Mouse (Mus musculus): Measurements from ENCODE around the gene Spats1.
"Not testable (repeated sequence)": the region's sequence is repeated elsewhere in the genome, so short reads cannot be mapped to it uniquely, and the experiment has no call there.

DNA sequence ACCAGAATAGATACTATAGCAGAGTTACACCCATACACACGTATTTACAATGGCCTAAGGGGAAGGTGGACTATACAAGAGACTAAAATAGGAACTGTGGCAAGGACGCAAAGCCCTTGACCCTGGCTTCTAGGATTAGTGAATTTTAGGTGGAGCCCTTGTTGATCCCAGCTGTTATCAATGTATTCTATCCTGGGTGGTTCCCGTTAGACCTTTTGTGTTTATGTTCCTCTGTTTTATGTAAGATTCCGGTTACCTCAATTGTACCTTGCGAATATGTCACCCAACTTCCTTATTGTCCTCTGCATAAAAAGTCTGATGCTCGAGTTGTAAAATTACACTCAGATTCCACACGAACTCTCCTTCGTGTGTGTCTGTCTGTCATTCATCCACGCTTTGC is 19.4 kb downstream of the Spats1 start:
- not testable (repeated sequence) for TF ChIP-seq CTCF (IDR thresholded peaks at IDR 0.05; ENCODE audit: insufficient read depth, low read length); POLR2A (IDR thresholded peaks at IDR 0.05; ENCODE audit: borderline replicate concordance, extremely low read depth, low read depth, low read length)
